Mouse (Mus musculus) ovary, postnatal 10 days (tissue): ENCODE results near the gene Fip1l1.

ENCODE experiments used
- DNase-seq: peaks from one replicate; pipeline ENCODE4 v3.0.0; 2022; ENCODE audit warnings: low spot score

The Fip1l1 gene

GRCm38 (mm10) chr5:74535240-74536021, at the start of gene Fip1l1:
Gene Fip1l1, plus strand, starts transcription at chr5:74535449.
- peak; percentile 81 for DNase-seq

DNA sequence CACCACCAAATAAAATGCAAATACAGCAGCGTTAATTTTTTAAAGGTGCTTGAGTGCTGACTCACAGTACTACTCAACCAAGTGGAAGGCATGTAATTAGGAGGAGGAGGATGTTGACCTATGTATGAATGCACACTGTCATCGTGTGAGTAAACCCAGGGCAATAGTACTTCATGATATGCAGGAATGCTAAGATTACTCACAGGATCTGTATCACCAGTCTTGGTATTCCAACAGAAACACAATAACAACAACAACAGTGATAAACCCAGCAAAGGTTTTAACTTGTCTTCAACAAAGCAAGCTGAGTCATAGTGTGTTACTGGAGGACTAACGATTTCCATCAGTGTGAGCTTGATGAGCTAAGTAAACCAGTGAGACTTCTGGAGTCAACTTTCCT, 42.5 kb upstream of the Fip1l1 start:
- no peak for DNase-seq

DNA sequence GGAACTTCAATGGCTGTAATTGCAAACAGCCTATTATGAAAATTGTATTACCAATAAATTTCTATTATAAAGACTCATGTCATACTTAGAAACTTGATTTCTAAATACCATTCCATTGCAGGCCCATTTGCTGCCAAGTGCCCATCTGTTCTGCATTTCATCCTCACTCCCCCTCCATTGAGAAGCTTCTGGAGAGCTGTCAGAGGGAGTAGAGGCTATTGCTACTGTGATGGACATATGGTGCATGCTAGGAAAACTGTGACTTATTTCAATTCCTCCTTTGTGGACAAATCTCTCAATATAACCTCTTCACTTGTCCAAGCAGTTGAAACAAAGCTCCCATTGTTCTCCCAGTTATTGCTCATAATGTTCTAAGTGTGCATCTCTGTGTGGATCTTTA, 23.6 kb upstream of the Fip1l1 start:
- no peak for DNase-seq

DNA sequence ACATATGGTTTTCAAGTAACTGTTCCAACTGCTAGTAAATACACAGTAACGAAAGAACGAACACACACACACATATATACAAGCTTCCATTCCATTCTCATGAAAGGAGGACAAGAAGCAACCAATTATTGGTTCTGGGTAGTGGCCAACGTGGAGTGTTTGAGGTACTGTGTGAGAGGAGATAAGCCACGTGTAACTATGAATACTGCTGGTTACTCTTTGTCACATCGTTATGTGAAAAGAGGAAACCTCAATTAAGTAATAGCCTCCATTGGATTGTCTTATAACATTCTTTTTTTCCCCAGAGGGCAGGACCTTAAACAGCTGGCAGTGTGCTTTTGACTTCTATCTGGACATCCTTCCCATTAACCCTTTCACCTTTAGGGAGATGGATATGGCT, 8.2 kb upstream of the Fip1l1 start:
- no peak for DNase-seq

DNA sequence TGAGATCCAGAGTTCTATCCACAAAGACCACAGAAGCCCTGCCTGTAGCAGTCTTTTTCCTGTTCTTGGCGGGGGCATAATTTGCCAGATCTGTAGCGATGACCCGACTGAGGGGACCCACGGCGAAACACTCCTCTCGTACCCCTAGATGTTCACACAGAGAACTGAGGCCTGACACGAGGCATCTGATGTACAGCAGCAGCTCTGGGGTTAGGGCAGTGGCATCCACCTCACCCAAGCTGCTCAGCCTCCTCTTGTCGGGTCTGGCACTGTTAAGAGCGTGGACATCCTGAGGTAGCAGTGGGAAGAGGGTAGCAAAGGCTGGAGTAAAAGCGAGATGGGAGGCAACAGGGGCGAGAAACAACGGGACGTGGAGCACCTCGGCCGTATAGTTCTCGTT, 4.5 kb upstream of the Fip1l1 start:
- DNase-seq = no peak

DNA sequence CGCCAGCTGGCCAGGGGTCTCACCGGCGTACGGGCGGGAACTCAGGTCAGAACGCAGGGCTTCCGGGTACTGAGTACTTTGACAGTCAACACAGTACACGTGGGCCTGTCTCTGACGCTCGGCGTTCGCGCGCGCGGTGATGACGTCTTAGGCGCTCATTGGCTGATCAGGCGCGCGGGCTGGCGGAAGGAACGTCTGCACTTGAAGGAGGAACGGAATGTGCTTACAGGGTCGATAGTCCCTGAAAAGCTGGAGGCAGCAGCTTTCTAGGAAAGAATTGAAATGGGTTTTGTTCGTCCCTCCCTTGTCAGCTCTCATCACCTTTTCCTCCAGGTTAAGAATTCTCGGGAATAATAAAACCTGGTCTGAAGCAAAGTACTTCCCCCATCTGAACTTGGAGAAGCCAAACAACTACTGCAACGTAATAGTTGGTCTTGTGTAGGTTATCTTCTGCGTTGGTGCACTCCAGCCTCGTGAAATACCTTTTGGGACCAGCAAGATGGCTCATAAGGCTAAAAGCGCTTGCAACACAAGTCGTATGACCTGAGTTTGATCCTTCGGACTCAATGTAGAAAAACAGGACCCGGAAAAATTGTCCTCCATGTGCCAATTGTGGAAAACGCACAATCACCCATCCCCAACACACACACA, 3.5 kb upstream of the Fip1l1 start, which contains the start of gene Scfd2:
Gene Scfd2 (minus strand): TSS at position 130 of the 651 bp plus-strand sequence.
- peak; percentile 95 for DNase-seq

DNA sequence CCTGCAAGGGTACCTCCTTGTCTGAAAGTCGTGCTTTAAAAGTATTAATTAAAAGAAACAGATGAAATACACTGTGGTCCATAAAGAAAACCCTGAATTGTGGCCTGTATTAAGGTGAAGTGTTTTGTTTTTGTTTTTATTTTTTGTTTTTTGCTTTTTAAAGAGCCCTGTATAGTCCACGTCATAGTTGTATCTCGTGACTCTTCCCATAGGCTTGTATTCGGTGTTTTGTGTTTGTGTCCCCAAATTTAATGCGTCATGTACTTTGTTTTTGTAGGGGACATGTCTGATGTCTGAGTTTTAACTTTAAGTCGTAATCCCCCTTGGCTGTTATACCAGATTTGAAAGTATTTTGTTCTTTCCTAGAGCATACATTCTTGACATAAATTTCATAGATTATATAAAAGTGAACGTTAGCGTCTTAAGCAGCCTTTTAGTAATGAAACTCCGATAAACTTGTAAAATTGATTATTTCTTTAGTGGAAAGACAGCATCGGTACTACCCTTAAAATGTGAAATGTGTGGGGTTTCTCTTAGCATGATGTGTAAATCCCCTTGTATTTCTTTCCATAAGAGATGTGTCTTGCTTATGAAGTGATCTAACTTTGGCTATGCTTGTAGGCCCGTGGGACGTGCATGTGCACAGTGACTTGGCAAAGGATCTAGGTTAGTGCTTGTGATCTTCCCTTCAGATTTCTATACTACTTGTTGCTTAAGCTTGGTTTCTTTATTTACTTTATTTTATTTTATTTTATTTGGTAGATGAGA, 1.1 kb downstream of the Fip1l1 start:
- no peak for DNase-seq

DNA sequence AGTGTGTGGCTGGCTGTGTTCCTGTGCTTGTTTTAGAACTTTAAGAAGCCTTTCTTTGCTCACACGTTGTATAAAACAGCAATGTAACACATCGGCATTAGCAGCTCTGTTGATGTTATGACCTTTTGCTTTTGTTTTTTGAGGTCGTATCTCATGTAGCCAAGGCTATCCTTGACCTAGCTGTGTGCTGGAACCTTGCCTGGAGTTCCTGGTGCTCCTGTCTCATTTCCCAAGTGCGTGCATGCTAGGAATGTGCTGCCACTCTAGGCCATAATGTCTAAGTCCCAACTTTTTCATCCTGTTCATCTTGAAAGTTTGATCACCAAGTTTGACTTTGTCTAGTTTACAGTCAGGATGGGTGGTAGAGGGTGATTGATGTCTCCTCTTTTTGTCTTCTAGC, 10.4 kb downstream of the Fip1l1 start:
- no peak for DNase-seq

DNA sequence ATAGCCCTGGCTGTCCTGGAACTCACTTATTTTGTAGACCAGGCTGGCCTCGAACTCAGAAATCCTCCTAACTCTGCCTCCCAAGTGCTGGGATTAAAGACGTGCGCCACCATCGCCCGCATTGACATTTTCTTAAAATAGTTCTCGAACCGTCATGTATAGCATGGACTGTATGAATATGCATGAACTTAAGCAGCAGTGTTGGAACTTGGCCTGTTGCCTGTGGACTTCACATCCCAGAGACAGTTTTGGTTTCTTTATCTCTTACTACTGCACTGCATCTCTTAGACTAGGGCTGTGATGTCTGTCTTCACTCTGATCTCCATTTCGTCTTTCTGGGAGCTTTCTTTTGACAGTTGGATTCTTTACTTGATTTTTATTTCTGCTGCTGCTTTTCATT, 14.3 kb downstream of the Fip1l1 start:
- DNase-seq = no peak

GRCm38 (mm10) chr5:74561151-74561550, 25.9 kb downstream of the Fip1l1 start:
- DNase-seq = no peak

DNA sequence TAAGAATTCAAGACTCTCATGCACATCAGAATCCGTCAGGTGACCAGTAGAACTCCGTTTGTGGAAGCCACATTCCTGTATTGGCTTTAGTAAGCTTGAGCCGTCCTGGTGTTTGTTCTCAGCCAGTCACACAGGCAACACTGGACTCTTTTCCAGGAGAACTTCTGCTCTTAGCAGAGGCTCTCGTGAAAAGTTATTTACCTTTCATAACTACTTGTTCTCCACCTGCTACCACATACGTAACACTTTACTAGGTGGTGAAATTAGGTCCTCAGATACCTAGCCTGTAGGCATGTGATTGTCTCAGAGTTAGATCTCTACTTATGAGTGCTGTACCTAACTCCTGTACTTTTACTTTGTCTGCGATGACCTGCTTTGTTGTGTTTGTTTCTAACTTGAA, 36.5 kb downstream of the Fip1l1 start:
- DNase-seq = no peak

GRCm38 (mm10) chr5:74589133-74589532, 53.9 kb downstream of the Fip1l1 start:
- DNase-seq = no peak

- no peak for DNase-seq
Measured at GRCm38 (mm10) chr5:74591413-74591812, 56.2 kb downstream of the Fip1l1 start.

DNA sequence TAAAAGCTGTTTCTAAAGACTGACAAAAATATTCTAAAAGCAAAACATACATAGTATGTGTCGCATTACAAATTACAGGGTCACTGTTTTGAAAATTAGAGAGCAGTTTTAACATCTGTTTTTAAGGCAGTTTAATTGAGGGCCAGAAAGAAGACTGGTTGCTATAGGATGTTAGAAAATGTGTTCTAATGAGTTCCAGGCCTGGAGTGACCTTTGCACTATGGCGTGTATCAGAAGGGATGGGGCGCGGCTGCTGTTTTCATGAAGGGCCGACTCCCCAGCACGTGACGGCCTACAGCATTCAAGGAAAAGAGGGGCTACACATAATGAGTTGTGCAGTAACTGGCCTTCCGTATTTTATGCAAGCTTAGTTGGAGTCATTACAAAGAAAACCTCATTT, 57.9 kb downstream of the Fip1l1 start:
- no peak for DNase-seq

- no peak for DNase-seq
Measured at GRCm38 (mm10) chr5:74600010-74600409, 64.8 kb downstream of the Fip1l1 start.

DNA sequence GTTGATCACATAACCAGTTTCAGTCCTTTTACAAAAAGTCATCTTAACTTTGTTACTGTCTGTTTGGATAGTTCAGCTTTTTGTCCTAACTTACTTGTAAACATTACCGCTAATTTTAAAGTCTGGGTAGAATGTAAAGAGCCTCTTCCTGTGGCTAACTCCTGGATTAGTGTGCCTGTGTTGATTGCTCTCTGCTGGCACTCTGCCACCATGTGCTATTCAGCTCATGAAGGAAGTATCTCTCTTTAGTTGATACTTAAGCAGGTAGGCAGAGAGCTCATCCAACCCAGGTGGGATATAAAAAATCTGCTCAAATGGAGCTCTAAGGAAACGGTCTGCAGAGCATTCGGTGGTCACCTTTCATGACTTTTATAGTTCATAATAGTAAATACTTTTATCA, 65.9 kb downstream of the Fip1l1 start:
- DNase-seq = no peak

- no peak for DNase-seq
Measured at GRCm38 (mm10) chr5:74601965-74602364, 66.7 kb downstream of the Fip1l1 start.

DNA sequence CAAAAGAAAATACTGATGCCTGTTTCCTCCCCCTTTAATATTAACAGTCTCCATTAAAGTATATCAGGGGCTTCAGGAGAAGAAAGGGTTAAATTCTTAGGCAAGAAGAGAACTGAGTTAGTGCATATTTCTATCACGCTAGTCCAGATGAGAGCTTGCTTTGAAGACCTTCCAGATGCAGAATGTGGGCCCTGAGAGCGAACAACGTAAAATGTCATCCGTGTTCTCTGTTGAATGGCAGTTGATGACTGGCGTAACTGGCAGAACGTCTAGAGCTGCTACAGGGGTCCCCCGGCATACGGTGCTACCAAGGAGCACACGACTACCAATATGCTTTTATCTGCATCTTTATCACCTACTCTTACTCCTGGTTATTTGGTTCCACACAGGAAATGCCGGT, 67.1 kb downstream of the Fip1l1 start:
- no peak for DNase-seq

GRCm38 (mm10) chr5:74603306-74603705, 68.1 kb downstream of the Fip1l1 start:
- no peak for DNase-seq

DNA sequence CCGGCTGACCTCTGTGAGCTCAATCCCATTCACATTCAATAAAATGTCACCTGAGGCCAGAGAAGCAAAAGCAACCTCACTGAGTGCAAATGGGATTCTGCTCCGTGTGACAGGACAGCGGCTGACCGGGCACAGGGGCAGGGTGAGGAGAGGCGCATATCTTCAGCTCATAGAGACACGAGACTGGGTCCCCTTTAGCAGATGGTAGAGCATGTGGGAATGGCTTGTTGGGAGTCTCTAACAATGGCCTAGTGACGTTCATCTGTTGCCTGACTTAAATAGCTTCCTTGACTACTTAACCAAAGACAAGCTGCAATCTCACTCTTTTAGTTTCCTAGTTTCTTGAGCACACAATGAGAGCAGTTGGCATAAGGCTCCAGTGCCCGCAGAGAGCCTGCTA, 71.0 kb downstream of the Fip1l1 start:
- no peak for DNase-seq

- no peak for DNase-seq
Measured at GRCm38 (mm10) chr5:74610511-74610910, 75.3 kb downstream of the Fip1l1 start.

DNA sequence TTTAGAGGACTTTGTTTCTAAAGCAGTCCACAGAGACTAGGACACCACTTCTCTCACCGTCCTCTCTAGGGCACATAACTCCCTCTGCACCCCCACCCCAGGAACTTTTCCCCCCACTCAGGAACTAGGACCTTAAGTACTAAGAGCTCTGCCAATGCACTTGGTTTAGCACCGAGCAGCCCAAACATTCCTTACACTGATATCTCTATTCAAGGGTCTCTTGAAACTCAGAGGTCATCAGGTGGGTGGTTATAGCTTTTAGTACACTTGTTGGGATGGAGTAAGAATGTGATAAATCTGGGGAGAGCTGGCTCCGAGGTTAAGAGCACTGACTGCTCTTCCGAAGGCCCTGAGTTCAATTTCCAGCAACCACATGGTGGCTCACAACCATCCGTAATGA, 77.5 kb downstream of the Fip1l1 start:
- DNase-seq = no peak
